Mouse (Mus musculus) heart, embryonic 11.5 days (tissue): ENCODE measurements around the gene Leng8. TPM values are rescaled to one million over a fixed set of nuclear protein-coding genes. Genes with fewer than 3 reads are reported as not detected.
"Not testable (repeated sequence)": the region's sequence is repeated elsewhere in the genome, so short reads cannot be mapped to it uniquely, and the experiment has no call there.

Experiments used
- ATAC-seq: fragments of 200-750 bp; cut with Nextera tagmentation; replicated peaks from 2 replicates; pipeline ENCODE4 v1.8.0; 2017; ENCODE audit warnings: moderate library complexity; ENCODE audit not compliant: insufficient number of reproducible peaks, low FRiP score, low TSS enrichment
- H3K27ac ChIP-seq: fragments of 300-500 bp; sonication (generic); 2 replicates; pipeline ENCODE4 v1.5.1; 2014; ENCODE audit warnings: mild to moderate bottlenecking, low read depth, low read length
- H3K27me3 ChIP-seq: fragments of 300-500 bp; sonication (generic); 2 replicates; pipeline ENCODE4 v1.6.1; 2014; ENCODE audit warnings: mild to moderate bottlenecking, low read length, mixed read lengths; ENCODE audit not compliant: control insufficient read depth, insufficient read depth
- H3K36me3 ChIP-seq: fragments of 300-500 bp; sonication (generic); 2 replicates; pipeline ENCODE4 v1.6.1; 2014; ENCODE audit warnings: mild to moderate bottlenecking, low read length, moderate library complexity, mixed read lengths; ENCODE audit not compliant: control insufficient read depth, insufficient read depth
- H3K4me1 ChIP-seq: fragments of 300-500 bp; sonication (generic); 2 replicates; pipeline ENCODE4 v1.6.1; 2014; ENCODE audit warnings: low read length; ENCODE audit not compliant: control insufficient read depth, insufficient read depth
- H3K4me2 ChIP-seq: fragments of 300-500 bp; sonication (generic); 2 replicates; pipeline ENCODE4 v1.6.1; 2014; ENCODE audit warnings: mild to moderate bottlenecking, moderate library complexity
- H3K4me3 ChIP-seq: fragments of 300-500 bp; sonication (generic); 2 replicates; pipeline ENCODE4 v1.5.1; 2014; ENCODE audit warnings: low read depth, low read length
- H3K9ac ChIP-seq: fragments of 300-500 bp; sonication (generic); 2 replicates; pipeline ENCODE4 v1.6.1; 2014; ENCODE audit warnings: mild to moderate bottlenecking, low read depth, low read length, moderate library complexity
- H3K9me3 ChIP-seq: fragments of 300-500 bp; sonication (generic); replicated peaks from 2 replicates; pipeline ENCODE4 v1.6.1; 2016; ENCODE audit warnings: low read length; ENCODE audit not compliant: control insufficient read depth
- WGBS: fragments of 180-500 bp; shearing (Covaris S2); extraction: QIAGEN DNeasy Blood & Tissue Kit; methylation state at CpG from one replicate; pipeline ENCODE4 v1.1.7; 2014; ENCODE audit not compliant: insufficient replicate concordance; 5-methylcytosine and 5-hydroxymethylcytosine counted together
- polyA plus RNA-seq: library from polyadenylated mRNA; unstranded; fragments of >200 nt; fragmentation: Nextera tagmentation; extraction: Ambion mirVana; gene quantifications from 2 replicates; pipeline ENCODE4 v1.2.1, GENCODE M21; 2014

The Leng8 gene
- polyA plus RNA-seq, 1 experiment from 2014 or later = 42.6 TPM

- Histone ChIP-seq H3K4me2 (peak overlapping the region; percentile 80), H3K9ac (peak overlapping the region; percentile 71), H3K4me3 (peak overlapping the region; percentile 59), H3K27ac (peak overlapping the region; percentile 84), H3K27me3 (peaks cover 11% of the 10 kb centered on the region; the same call in 1 of the 2 replicates), H3K36me3 (peaks cover 33% of the 10 kb centered on the region), H3K9me3 (no peaks in the 10 kb centered on the region), H3K4me1 (peaks cover 14% of the 10 kb centered on the region; the same call in 1 of the 2 replicates)
- 29% methylated on average over 18 of the region's 18 CpGs for WGBS
- peak; percentile 11; the same call in 1 of the 2 replicates for ATAC-seq
These were observed 11.7 kb downstream of the Leng8 start for GRCm38 (mm10) chr7:4148341-4149208.

- Histone ChIP-seq H3K4me1 (peaks cover 14% of the 10 kb centered on the region; the same call in 1 of the 2 replicates), H3K36me3 (peaks cover 29% of the 10 kb centered on the region), H3K27me3 (peaks cover 11% of the 10 kb centered on the region; the same call in 1 of the 2 replicates), H3K9me3 (no peaks in the 10 kb centered on the region), H3K9ac (peak overlapping the region; percentile 71), H3K4me2 (peak overlapping the region; percentile 80), H3K4me3 (peak overlapping the region; percentile 59), H3K27ac (peak overlapping the region; percentile 84)
- WGBS = 1% methylated on average over 64 of the region's 64 CpGs
- peak; percentile 75 for ATAC-seq
These were observed 12.6 kb downstream of the Leng8 start for GRCm38 (mm10) chr7:4149209-4150054.

GRCm38 (mm10) chr7:4150059-4150541, 13.3 kb downstream of the Leng8 start, which contains the start of gene Leng9:
TSS of gene Leng9 (minus strand) at chr7:4150374.
- H3K27me3 ChIP-seq = peaks cover 11% of the 10 kb centered on the region; the same call in 1 of the 2 replicates
- peak; percentile 17 for ATAC-seq
- peaks cover 14% of the 10 kb centered on the region; the same call in 1 of the 2 replicates for H3K4me1 ChIP-seq
- peak within 1 kb of the TSS; percentile 71 for H3K9ac ChIP-seq
- peak within 1 kb of the TSS; percentile 84 for H3K27ac ChIP-seq
- peak within 1 kb of the TSS; percentile 59 for H3K4me3 ChIP-seq
- no peaks in the 10 kb centered on the region for H3K9me3 ChIP-seq
- WGBS = 3% methylated on average over 14 of the region's 14 CpGs
- H3K36me3 ChIP-seq = peaks cover 22% of the 10 kb centered on the region
- H3K4me2 ChIP-seq = peak within 1 kb of the TSS; percentile 80

GRCm38 (mm10) chr7:4150811-4151221, 14.0 kb downstream of the Leng8 start:
- WGBS = 16% methylated on average over 14 of the region's 14 CpGs

GRCm38 (mm10) chr7:4151241-4151640, 14.4 kb downstream of the Leng8 start:
- peak overlapping the region; percentile 80 for H3K4me2 ChIP-seq
- no peak for ATAC-seq
- H3K9me3 ChIP-seq = no peaks in the 10 kb centered on the region
- H3K27me3 ChIP-seq = peaks cover 11% of the 10 kb centered on the region; the same call in 1 of the 2 replicates
- no peak overlapping the region for H3K9ac ChIP-seq
- H3K4me3 ChIP-seq = peak overlapping the region; percentile 24; the same call in 1 of the 2 replicates
- H3K36me3 ChIP-seq = peaks cover 11% of the 10 kb centered on the region; the same call in 1 of the 2 replicates
- peaks cover 14% of the 10 kb centered on the region; the same call in 1 of the 2 replicates for H3K4me1 ChIP-seq
- no peak overlapping the region for H3K27ac ChIP-seq
- 21% methylated on average over 22 of the region's 22 CpGs for WGBS

More at GRCm38 (mm10) chr7:4150811-4151221, 14.0 kb downstream of the Leng8 start:
- Histone ChIP-seq H3K4me2 (peak overlapping the region; percentile 80), H3K9me3 (no peaks in the 10 kb centered on the region), H3K27ac (no peak overlapping the region), H3K27me3 (peaks cover 11% of the 10 kb centered on the region; the same call in 1 of the 2 replicates), H3K4me3 (peak overlapping the region; percentile 24), H3K36me3 (peaks cover 15% of the 10 kb centered on the region; the same call in 1 of the 2 replicates), H3K4me1 (peaks cover 14% of the 10 kb centered on the region; the same call in 1 of the 2 replicates), H3K9ac (no peak overlapping the region)
- no peak for ATAC-seq

- H3K36me3 ChIP-seq = no peaks in the 10 kb centered on the region
- no peaks in the 10 kb centered on the region for H3K9me3 ChIP-seq
- no peak overlapping the region for H3K9ac ChIP-seq
- no peak overlapping the region for H3K27ac ChIP-seq
- H3K27me3 ChIP-seq = peaks cover 11% of the 10 kb centered on the region; the same call in 1 of the 2 replicates
- ATAC-seq = no peak
- no peak overlapping the region for H3K4me3 ChIP-seq
- 76% methylated on average over 5 of the region's 5 CpGs for WGBS
- H3K4me2 ChIP-seq = no peak overlapping the region
- peaks cover 8% of the 10 kb centered on the region; the same call in 1 of the 2 replicates for H3K4me1 ChIP-seq
These were observed 17.5 kb downstream of the Leng8 start for GRCm38 (mm10) chr7:4154356-4154755.

- Histone ChIP-seq H3K4me3 (no peak overlapping the region), H3K9me3 (no peaks in the 10 kb centered on the region), H3K4me2 (no peak overlapping the region), H3K36me3 (no peaks in the 10 kb centered on the region), H3K4me1 (peaks cover 8% of the 10 kb centered on the region; the same call in 1 of the 2 replicates), H3K27me3 (peaks cover 11% of the 10 kb centered on the region; the same call in 1 of the 2 replicates), H3K9ac (no peak overlapping the region), H3K27ac (no peak overlapping the region)
- no peak for ATAC-seq
- 43% methylated on average over 4 of the region's 4 CpGs for WGBS
These were observed 18.1 kb downstream of the Leng8 start for GRCm38 (mm10) chr7:4154976-4155375.

GRCm38 (mm10) chr7:4161596-4161995, 24.8 kb downstream of the Leng8 start:
- not testable (repeated sequence) for H3K4me1 ChIP-seq, H3K9ac ChIP-seq, H3K36me3 ChIP-seq, H3K4me3 ChIP-seq, H3K27me3 ChIP-seq, H3K4me2 ChIP-seq, H3K9me3 ChIP-seq, H3K27ac ChIP-seq, ATAC-seq
- 90% methylated on average over 4 of the region's 4 CpGs for WGBS
